Mouse (Mus musculus): ENCODE results near the gene Ube2d2b. TPM values are rescaled to one million over a fixed set of nuclear protein-coding genes. Genes with fewer than 3 reads are reported as not detected.

The Ube2d2b gene
- total and polyA plus RNA-seq, 2 experiments from 2014 or later, result not detected

- Histone ChIP-seq H3K4me2 (ENCODE audit: low read depth) (no peak overlapping the region), H3K9me3 (ENCODE audit: low read length) (no peaks in the 10 kb centered on the region), H3K9ac (no peak overlapping the region), H3K4me3 (ENCODE audit: low read depth, low read length) (no peak overlapping the region), H3K4me1 (ENCODE audit: insufficient read depth) (no peaks in the 10 kb centered on the region), H3K36me3 (ENCODE audit: insufficient read depth) (no peaks in the 10 kb centered on the region), H3K27ac (ENCODE audit: low read depth, low read length) (no peak overlapping the region), H3K27me3 (ENCODE audit: insufficient read depth, low read length) (no peaks in the 10 kb centered on the region)
- no peak for DNase-seq
- no peak for ATAC-seq
- TF ChIP-seq CTCF (IDR thresholded peaks at IDR 0.05; ENCODE audit: low read depth), result no peak
- WGBS, result 91% methylated on average over 1 of the region's 1 CpGs
Observed at GRCm38 (mm10) chr5:107877053-107877452, 47.2 kb downstream of the Ube2d2b start.

GRCm38 (mm10) chr5:107880710-107881109 is 50.8 kb downstream of the Ube2d2b start:
- ATAC-seq, result no peak
- H3K36me3 ChIP-seq (ENCODE audit: insufficient read depth), result no peaks in the 10 kb centered on the region
- TF ChIP-seq CTCF (IDR thresholded peaks at IDR 0.05; ENCODE audit: low read depth), result no peak

More at GRCm38 (mm10) chr5:107880710-107881109, 50.8 kb downstream of the Ube2d2b start:
- H3K9me3 ChIP-seq (ENCODE audit: low read length), result no peaks in the 10 kb centered on the region
- no peak for DNase-seq
- no peaks in the 10 kb centered on the region for H3K27me3 ChIP-seq (ENCODE audit: insufficient read depth, low read length)
- no peak overlapping the region for H3K4me3 ChIP-seq (ENCODE audit: low read depth, low read length)
- no peak overlapping the region for H3K9ac ChIP-seq
- no peak overlapping the region for H3K27ac ChIP-seq (ENCODE audit: low read depth, low read length)
- WGBS, result 78% methylated on average over 5 of the region's 5 CpGs
- no peaks in the 10 kb centered on the region for H3K4me1 ChIP-seq (ENCODE audit: insufficient read depth)
- H3K4me2 ChIP-seq (ENCODE audit: low read depth), result no peak overlapping the region

Other genes starting within 250 kb of the Ube2d2b start
- gene Rpap2, start 232.7 kb upstream of the Ube2d2b start, total RNA-seq (2014; rRNA removed), result 19.2 and 24.9 TPM in 2 replicates
- gene Rpap2, start 232.7 kb upstream of the Ube2d2b start, polyA plus RNA-seq (2015; fragmentation: Nextera tagmentation; extraction: Ambion mirVana), result 18.0 and 18.7 TPM in 2 replicates
- 18.0 and 24.1 TPM in 2 replicates for gene Glmn, start 232.2 kb upstream of the Ube2d2b start, total RNA-seq (2014; rRNA removed)
- gene Glmn, start 232.2 kb upstream of the Ube2d2b start, polyA plus RNA-seq (2015; fragmentation: Nextera tagmentation; extraction: Ambion mirVana), result 29.0 and 35.4 TPM in 2 replicates
- not detected in 2 replicates for gene Gfi1, start 104.1 kb upstream of the Ube2d2b start, total RNA-seq (2014; rRNA removed)
- not detected in 2 replicates for gene Gfi1, start 104.1 kb upstream of the Ube2d2b start, polyA plus RNA-seq (2015; fragmentation: Nextera tagmentation; extraction: Ambion mirVana)
- 61.9 and 66.9 TPM in 2 replicates for gene Evi5, start 45.0 kb downstream of the Ube2d2b start, total RNA-seq (2014; rRNA removed)
- 40.3 and 59.6 TPM in 2 replicates for gene Evi5, start 45.0 kb downstream of the Ube2d2b start, polyA plus RNA-seq (2015; fragmentation: Nextera tagmentation; extraction: Ambion mirVana)
- gene Rpl5, start 70.4 kb downstream of the Ube2d2b start, total RNA-seq (2014; rRNA removed), result 195 and 203 TPM in 2 replicates
- 65.7 and 74.2 TPM in 2 replicates for gene Rpl5, start 70.4 kb downstream of the Ube2d2b start, polyA plus RNA-seq (2015; fragmentation: Nextera tagmentation; extraction: Ambion mirVana)
- gene Fam69a, start 157.0 kb downstream of the Ube2d2b start, total RNA-seq (2014; rRNA removed), result 23.9 and 28.5 TPM in 2 replicates
- gene Fam69a, start 157.0 kb downstream of the Ube2d2b start, polyA plus RNA-seq (2015; fragmentation: Nextera tagmentation; extraction: Ambion mirVana), result 47.8 and 60.9 TPM in 2 replicates
- 75.1 and 96.2 TPM in 2 replicates for gene Mtf2, start 235.6 kb downstream of the Ube2d2b start, total RNA-seq (2014; rRNA removed)
- gene Mtf2, start 235.6 kb downstream of the Ube2d2b start, polyA plus RNA-seq (2015; fragmentation: Nextera tagmentation; extraction: Ambion mirVana), result 49.0 and 61.9 TPM in 2 replicates

Measured in forebrain, postnatal 0 days (tissue).